ENCODE assay signal across 18 mouse cellular contexts in the genomic region with DNA sequence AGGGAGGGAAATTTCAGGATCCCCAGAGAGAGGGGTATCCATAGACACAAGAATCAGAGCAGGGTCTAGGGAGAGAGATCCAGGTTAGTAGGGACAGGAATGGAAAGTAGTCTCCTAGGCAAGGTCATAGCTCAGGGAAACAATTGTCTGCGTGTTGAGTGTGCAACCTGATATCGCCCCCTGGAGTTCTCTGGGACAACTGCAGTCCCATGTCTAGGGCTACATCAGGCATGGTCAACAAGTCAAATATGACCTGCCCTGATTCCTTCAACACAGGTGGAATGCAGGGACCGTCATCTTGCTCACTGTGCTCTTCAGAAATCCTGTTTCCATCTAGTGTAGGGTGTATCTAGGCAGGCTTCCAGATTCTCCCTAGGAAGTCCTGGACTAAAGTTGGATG. TPM values are rescaled to one million over a fixed set of nuclear protein-coding genes. Genes with fewer than 3 reads are reported as not detected.
DNase-seq lines count a peak whose midpoint lies in the region; ATAC-seq and TF ChIP-seq lines count a peak whose summit lies in the region.
"Had no signal": no experiment of that assay in that cellular context is flagged by ENCODE, and none has a peak within 500 bp of the region (broad histone marks: within the 10 kb centered on the region; RNA-seq: fewer than 3 reads in every experiment).

No protein-coding gene starts in this region.

- H3K4me2 ChIP-seq in midbrain, postnatal 0 days (ENCODE audit: low read depth, low read length, poor library complexity, severe bottlenecking) = no peak overlapping the region
- H3K4me2 ChIP-seq in midbrain, embryonic 15.5 days = no peak overlapping the region
- H3K4me2 ChIP-seq: liver, embryonic 15.5 days had no signal

- no peak overlapping the region for H3K9ac ChIP-seq in midbrain, postnatal 0 days (replicated peaks; ENCODE audit: low read length, poor library complexity, severe bottlenecking)
- H3K9ac ChIP-seq in midbrain, embryonic 15.5 days = no peak overlapping the region
- H3K9ac ChIP-seq in MEL (ENCODE audit: control insufficient read depth, low read depth, low read length, poor library complexity, severe bottlenecking) = no peak overlapping the region
- H3K9ac ChIP-seq: liver, embryonic 15.5 days had no signal

- no peaks in the 10 kb centered on the region for H3K4me1 ChIP-seq in kidney, adult 2 months (ENCODE audit: control insufficient read depth, insufficient read depth, low read length)
- no peaks in the 10 kb centered on the region for H3K4me1 ChIP-seq in midbrain, postnatal 0 days (ENCODE audit: insufficient read depth, low read length)
- H3K4me1 ChIP-seq in midbrain, embryonic 15.5 days = no peaks in the 10 kb centered on the region
- peaks cover 0 to 4% of the 10 kb centered on the region in 2 experiments for H3K4me1 ChIP-seq in MEL (ENCODE audit: control insufficient read depth in 1 of 2, insufficient read depth in 2 of 2, low read length in 2 of 2)
- H3K4me1 ChIP-seq: liver, embryonic 15.5 days had no signal

- WGBS in kidney, adult 2 months = 38% methylated on average over 3 of the region's 3 CpGs
- 46% methylated on average over 3 of the region's 3 CpGs for WGBS in midbrain, postnatal 0 days
- 33% methylated on average over 3 of the region's 3 CpGs for WGBS in midbrain, embryonic 15.5 days

- no peak for TF ChIP-seq EP300 in MEL (IDR thresholded peaks at IDR 0.05; ENCODE audit: low read depth in 1 of 2, low read length in 2 of 2)

- H3K79me2 ChIP-seq in MEL (ENCODE audit: control insufficient read depth, insufficient read depth, low read length, poor library complexity) = no peaks in the 10 kb centered on the region

- TF ChIP-seq CTCF in kidney, adult 2 months (conservative IDR thresholded peaks at IDR 0.05; ENCODE audit: insufficient read depth, insufficient read length, low read depth, low read length) = 0 out of 2 replicates have a peak, but pooled peaks have one; percentile 13
- TF ChIP-seq CTCF in midbrain, postnatal 0 days (IDR thresholded peaks at IDR 0.05) = peak; percentile 6; the same call in 1 of the 2 replicates
- TF ChIP-seq CTCF in MEL (IDR thresholded peaks at IDR 0.05 in 2 of 3, conservative IDR thresholded peaks at IDR 0.05 in 1 of 3; ENCODE audit: control insufficient read depth in 1 of 3, insufficient read depth in 1 of 3, low read depth in 2 of 3, low read length in 3 of 3, poor library complexity in 1 of 3, severe bottlenecking in 1 of 3) = peak; percentile 43 to 53 (median 46)

- H3K9me3 ChIP-seq in midbrain, postnatal 0 days (ENCODE audit: low read length) = no peaks in the 10 kb centered on the region
- H3K9me3 ChIP-seq in midbrain, embryonic 15.5 days = no peaks in the 10 kb centered on the region
- no peaks in the 10 kb centered on the region for H3K9me3 ChIP-seq in MEL (replicated peaks; ENCODE audit: insufficient read depth, low read length)
- H3K9me3 ChIP-seq: liver, embryonic 15.5 days; megakaryocyte, embryonic 14.5 days had no signal

- H3K4me3 ChIP-seq in kidney, adult 2 months (ENCODE audit: insufficient read depth, low read depth, low read length) = no peak overlapping the region
- H3K4me3 ChIP-seq in midbrain, postnatal 0 days (ENCODE audit: low read depth, low read length) = no peak overlapping the region
- no peak overlapping the region for H3K4me3 ChIP-seq in midbrain, embryonic 15.5 days
- H3K4me3 ChIP-seq in MEL (ENCODE audit: control insufficient read depth in 1 of 2, insufficient read depth in 1 of 2, low read depth in 2 of 2, low read length in 2 of 2) = no peak overlapping the region
- H3K4me3 ChIP-seq: liver, embryonic 15.5 days; megakaryocyte, embryonic 14.5 days had no signal

- no peak overlapping the region for H3K27ac ChIP-seq in kidney, adult 2 months (ENCODE audit: insufficient read depth, low read depth, low read length)
- H3K27ac ChIP-seq in midbrain, postnatal 0 days (ENCODE audit: low read depth, low read length) = no peak overlapping the region
- no peak overlapping the region for H3K27ac ChIP-seq in midbrain, embryonic 15.5 days
- no peak overlapping the region for H3K27ac ChIP-seq in MEL (ENCODE audit: control insufficient read depth, low read depth, low read length)
- H3K27ac ChIP-seq: liver, embryonic 15.5 days had no signal

- no peak for ATAC-seq in midbrain, postnatal 0 days (ENCODE audit: low FRiP score)
- no peak for ATAC-seq in midbrain, embryonic 15.5 days (replicated peaks)

- H3K27me3 ChIP-seq in kidney, adult 2 months (replicated peaks; ENCODE audit: control insufficient read depth, insufficient read depth, low read length) = no peaks in the 10 kb centered on the region
- H3K27me3 ChIP-seq in midbrain, postnatal 0 days (ENCODE audit: insufficient read depth, low read length) = no peaks in the 10 kb centered on the region
- no peaks in the 10 kb centered on the region for H3K27me3 ChIP-seq in midbrain, embryonic 15.5 days (replicated peaks)
- no peaks in the 10 kb centered on the region for H3K27me3 ChIP-seq in MEL (ENCODE audit: control insufficient read depth in 1 of 2, insufficient read depth in 2 of 2, low read length in 2 of 2)
- H3K27me3 ChIP-seq: liver, embryonic 15.5 days; megakaryocyte, embryonic 14.5 days had no signal

- no peak for TF ChIP-seq POLR2A in kidney, adult 2 months (IDR thresholded peaks at IDR 0.05; ENCODE audit: low read depth, low read length)
- no peak for TF ChIP-seq POLR2A in MEL (IDR thresholded peaks at IDR 0.05; ENCODE audit: control insufficient read depth in 1 of 2, insufficient read depth in 1 of 2, low read depth in 1 of 2, low read length in 2 of 2, poor library complexity in 1 of 2)

- DNase-seq in kidney, adult 2 months = no peak
- no peak for DNase-seq in kidney, adult 9 months
- no peak for DNase-seq in midbrain, postnatal 0 days (ENCODE audit: low spot score)
- peak; percentile 29 for DNase-seq in MEL (ENCODE audit: low read depth, low spot score)
- DNase-seq in induced T-regulatory cell, adult 2 months (ENCODE audit: low read depth) = peak; percentile 20
- DNase-seq in thymus, postnatal 25 days = no peak
- DNase-seq in layer of hippocampus, adult 9-10 months (ENCODE audit: low spot score) = no peak
- DNase-seq: adrenal gland, postnatal 14 days; cerebellum, postnatal 36 days; kidney, postnatal 4 days; spleen, adult 18-20 months; thymus, adult 18-20 months had no signal

- TF ChIP-seq RAD21 in MEL (IDR thresholded peaks at IDR 0.05; ENCODE audit: low read depth, low read length) = peak; percentile 28

- H3K36me3 ChIP-seq in kidney, adult 2 months (ENCODE audit: control insufficient read depth, insufficient read depth, low read length) = no peaks in the 10 kb centered on the region
- no peaks in the 10 kb centered on the region for H3K36me3 ChIP-seq in midbrain, postnatal 0 days (ENCODE audit: insufficient read depth, low read length)
- no peaks in the 10 kb centered on the region for H3K36me3 ChIP-seq in midbrain, embryonic 15.5 days (replicated peaks)
- no peaks in the 10 kb centered on the region for H3K36me3 ChIP-seq in MEL (ENCODE audit: control insufficient read depth in 1 of 2, insufficient read depth in 2 of 2, low read length in 2 of 2)
- H3K36me3 ChIP-seq: liver, embryonic 15.5 days had no signal

TF ChIP-seq in MEL, 35 proteins besides CTCF, POLR2A, EP300 and RAD21:
- TF ChIP-seq SIN3A (IDR thresholded peaks at IDR 0.05; ENCODE audit: low read length) (no peak), KAT2A (conservative IDR thresholded peaks at IDR 0.05; ENCODE audit: low read depth, low read length) (no peak), SMC3 (IDR thresholded peaks at IDR 0.05; ENCODE audit: low read depth, low read length) (peak; percentile 29; the same call in 1 of the 2 replicates), ZC3H11A (IDR thresholded peaks at IDR 0.05; ENCODE audit: low read depth, low read length) (no peak)
TF ChIP-seq in MEL: peak in this region for 1.

RNA-seq across cellular contexts. Expression of a gene that starts 0.8 kb away (rescaled TPM):
- not detected in 2 replicates for polyA plus RNA-seq in kidney, adult 2 months (2012; rRNA removed)
- total RNA-seq in midbrain, postnatal 0 days (2014; rRNA removed) = not detected in 2 replicates
- polyA plus RNA-seq in midbrain, postnatal 0 days (2015; fragmentation: Nextera tagmentation; extraction: Ambion mirVana) = not detected in 2 replicates
- polyA plus RNA-seq in midbrain, embryonic 15.5 days (2015; fragmentation: Nextera tagmentation; extraction: Ambion mirVana) = not detected in 2 replicates
- total RNA-seq in MEL (2012; rRNA removed) = not detected in 2 replicates
- polyA plus RNA-seq in MEL (2012; ENCODE audit: insufficient read depth in 1 of 2, insufficient read length in 2 of 2, low read depth in 1 of 2, low replicate concordance in 2 of 2, missing spikeins in 1 of 2) = under 1 TPM in 1 of 2 experiments, not detected in 1; 0.04 TPM
- total RNA-seq: adrenal gland, postnatal 14 days; gastrocnemius, postnatal 4 days had no signal
- polyA plus RNA-seq: heart, embryonic 16.5 days; intestine, embryonic 14.5 days; liver, embryonic 15.5 days had no signal

RNA-seq across cellular contexts. Expression of a gene that starts 22.3 kb away (rescaled TPM):
- 0.03 and 0.04 TPM in 2 replicates for polyA plus RNA-seq in kidney, adult 2 months (2012; rRNA removed)
- not detected in 2 replicates for total RNA-seq in midbrain, postnatal 0 days (2014; rRNA removed)
- not detected in 2 replicates for polyA plus RNA-seq in midbrain, postnatal 0 days (2015; fragmentation: Nextera tagmentation; extraction: Ambion mirVana)
- not detected in 2 replicates for polyA plus RNA-seq in midbrain, embryonic 15.5 days (2015; fragmentation: Nextera tagmentation; extraction: Ambion mirVana)
- total RNA-seq in MEL (2012; rRNA removed) = not detected in 2 replicates
- not detected for polyA plus RNA-seq in MEL (2012; ENCODE audit: insufficient read depth in 1 of 2, insufficient read length in 2 of 2, low read depth in 1 of 2, low replicate concordance in 2 of 2, missing spikeins in 1 of 2)
- total RNA-seq: adrenal gland, postnatal 14 days; gastrocnemius, postnatal 4 days had no signal
- polyA plus RNA-seq: heart, embryonic 16.5 days; liver, embryonic 15.5 days had no signal

RNA-seq across cellular contexts. Expression of a gene that starts 40.6 kb away (rescaled TPM):
- polyA plus RNA-seq in kidney, adult 2 months (2012; rRNA removed) = 4.8 and 5.6 TPM in 2 replicates
- total RNA-seq in midbrain, postnatal 0 days (2014; rRNA removed) = 2.0 and 3.3 TPM in 2 replicates
- 0.64 and 0.93 TPM in 2 replicates for polyA plus RNA-seq in midbrain, postnatal 0 days (2015; fragmentation: Nextera tagmentation; extraction: Ambion mirVana)
- 0.73 and 0.85 TPM in 2 replicates for polyA plus RNA-seq in midbrain, embryonic 15.5 days (2015; fragmentation: Nextera tagmentation; extraction: Ambion mirVana)
- total RNA-seq in MEL (2012; rRNA removed) = 0.08 TPM in 1 of 2 replicates, not detected in the other
- under 1 TPM in 1 of 2 experiments, not detected in 1; 0.13 TPM for polyA plus RNA-seq in MEL (2012; ENCODE audit: insufficient read depth in 1 of 2, insufficient read length in 2 of 2, low read depth in 1 of 2, low replicate concordance in 2 of 2, missing spikeins in 1 of 2)

Comparison
In these comparisons a context has a peak if more than half of its experiments do, and no peak if none do; other contexts are left out.
1. DNase-seq: peak in MEL (single experiment) and induced T-regulatory cell, adult 2 months (single experiment); none in kidney, adult 2 months (single experiment), kidney, adult 9 months (single experiment), midbrain, postnatal 0 days (single experiment), thymus, postnatal 25 days (single experiment) and layer of hippocampus, adult 9-10 months (single experiment).
2. Peak in every context shown above with its lines, with median percentiles within 50 percentile points of each other: CTCF ChIP-seq.